In genomic region chr7:65577118-65577517, GRCm38 (mm10) we compare ENCODE assay signal across 9 mouse cellular contexts. TPM values are rescaled to one million over a fixed set of nuclear protein-coding genes. Genes with fewer than 3 reads are reported as not detected.
DNase-seq lines count a peak whose midpoint lies in the region; ATAC-seq and TF ChIP-seq lines count a peak whose summit lies in the region.
"Had no signal": no experiment of that assay in that cellular context is flagged by ENCODE, and none has a peak within 500 bp of the region (broad histone marks: within the 10 kb centered on the region; RNA-seq: fewer than 3 reads in every experiment).

No protein-coding gene starts in this region.

- 0 out of 2 replicates have a peak, but pooled peaks have one; percentile 23 for ATAC-seq in lung, embryonic 15.5 days (ENCODE audit: borderline replicate concordance, extremely low read depth, low FRiP score, low TSS enrichment)
- no peak for ATAC-seq in intestine, postnatal 0 days

- H3K27me3 ChIP-seq in lung, embryonic 15.5 days: no peaks in the 10 kb centered on the region
- no peaks in the 10 kb centered on the region for H3K27me3 ChIP-seq in embryonic facial prominence, embryonic 10.5 days (replicated peaks; ENCODE audit: low read depth, poor library complexity, severe bottlenecking)
- no peaks in the 10 kb centered on the region for H3K27me3 ChIP-seq in intestine, postnatal 0 days (replicated peaks; ENCODE audit: control insufficient read depth, insufficient read depth, low read length)
- H3K27me3 ChIP-seq: liver, embryonic 13.5 days had no signal

- intact Hi-C loops in heart, postnatal 25 days (cut with DNase I): no loop called here

- H3K4me2 ChIP-seq in lung, embryonic 15.5 days: no peak overlapping the region
- H3K4me2 ChIP-seq in intestine, postnatal 0 days (replicated peaks; ENCODE audit: low read depth): no peak overlapping the region
- H3K4me2 ChIP-seq: liver, embryonic 13.5 days had no signal

- H3K9ac ChIP-seq in lung, embryonic 15.5 days: no peak overlapping the region
- no peak overlapping the region for H3K9ac ChIP-seq in intestine, postnatal 0 days (ENCODE audit: low read depth, low read length)
- H3K9ac ChIP-seq: liver, embryonic 13.5 days had no signal

- no peak for DNase-seq in lung, postnatal 36 days
- DNase-seq in embryonic facial prominence, embryonic 10.5 days (ENCODE audit: low spot score): peak; percentile 45
- peak; percentile 36 to 50 for DNase-seq in layer of hippocampus, postnatal 10 days (ENCODE audit: low spot score in 2 of 2)
- peak; percentile 54 for DNase-seq in testis, postnatal 10 days (ENCODE audit: low spot score)
- DNase-seq in heart, postnatal 25 days (ENCODE audit: low spot score): no peak
- no peak for DNase-seq in thymus, postnatal 14 days
- DNase-seq: liver, embryonic 13.5 days had no signal

- H3K36me3 ChIP-seq in lung, embryonic 15.5 days: no peaks in the 10 kb centered on the region
- H3K36me3 ChIP-seq in embryonic facial prominence, embryonic 10.5 days (replicated peaks): no peaks in the 10 kb centered on the region
- no peaks in the 10 kb centered on the region for H3K36me3 ChIP-seq in intestine, postnatal 0 days (ENCODE audit: control insufficient read depth, insufficient read depth)
- H3K36me3 ChIP-seq: liver, embryonic 13.5 days had no signal

- 50% methylated on average over 12 of the region's 12 CpGs for WGBS in lung, embryonic 15.5 days
- 37% methylated on average over 12 of the region's 12 CpGs for WGBS in embryonic facial prominence, embryonic 10.5 days
- WGBS in intestine, postnatal 0 days: 52% methylated on average over 12 of the region's 12 CpGs

- no peaks in the 10 kb centered on the region for H3K9me3 ChIP-seq in lung, embryonic 15.5 days
- H3K9me3 ChIP-seq in embryonic facial prominence, embryonic 10.5 days: no peaks in the 10 kb centered on the region
- no peaks in the 10 kb centered on the region for H3K9me3 ChIP-seq in intestine, postnatal 0 days (ENCODE audit: control insufficient read depth)
- H3K9me3 ChIP-seq: liver, embryonic 13.5 days had no signal

- no peak overlapping the region for H3K4me3 ChIP-seq in lung, embryonic 15.5 days
- H3K4me3 ChIP-seq in embryonic facial prominence, embryonic 10.5 days: 0 out of 2 replicates have a peak overlapping the region, but pooled peaks have one; percentile 26
- H3K4me3 ChIP-seq in intestine, postnatal 0 days (ENCODE audit: low read depth, low read length): no peak overlapping the region
- H3K4me3 ChIP-seq: liver, embryonic 13.5 days had no signal

- H3K4me1 ChIP-seq in lung, embryonic 15.5 days: no peaks in the 10 kb centered on the region
- peaks cover 12% of the 10 kb centered on the region for H3K4me1 ChIP-seq in embryonic facial prominence, embryonic 10.5 days
- H3K4me1 ChIP-seq in intestine, postnatal 0 days (replicated peaks; ENCODE audit: control insufficient read depth, insufficient read depth, low read length): no peaks in the 10 kb centered on the region
- H3K4me1 ChIP-seq: liver, embryonic 13.5 days had no signal

- no peak for TF ChIP-seq CTCF in intestine, postnatal 0 days (IDR thresholded peaks at IDR 0.05; ENCODE audit: low read depth)

- H3K27ac ChIP-seq in lung, embryonic 15.5 days: no peak overlapping the region
- H3K27ac ChIP-seq in embryonic facial prominence, embryonic 10.5 days (replicated peaks): no peak overlapping the region
- H3K27ac ChIP-seq in intestine, postnatal 0 days (ENCODE audit: low read depth, low read length): no peak overlapping the region
- H3K27ac ChIP-seq: liver, embryonic 13.5 days had no signal

RNA-seq across cellular contexts. Expression of gene Tjp1, which starts 49.5 kb away (rescaled TPM):
- 37.7 and 41.1 TPM in 2 replicates for polyA plus RNA-seq in lung, embryonic 15.5 days (2015; fragmentation: Nextera tagmentation; extraction: Ambion mirVana)
- 23.3 and 24.3 TPM in 2 replicates for polyA plus RNA-seq in embryonic facial prominence, embryonic 10.5 days (2016; fragmentation: Nextera tagmentation; extraction: Ambion mirVana)
- 100 to 1,000 TPM; 113 to 118 TPM for total RNA-seq in layer of hippocampus, postnatal 10 days (2021)
- polyA plus RNA-seq in intestine, postnatal 0 days (2015; fragmentation: Nextera tagmentation; extraction: Ambion mirVana): 9.7 and 10.5 TPM in 2 replicates
- 100 to 1,000 TPM; 110 to 134 TPM for total RNA-seq in heart, postnatal 25 days (2021)

Comparison
In these comparisons a context has a peak if more than half of its experiments do, and no peak if none do; other contexts are left out.
1. DNase-seq: peak in embryonic facial prominence, embryonic 10.5 days (single experiment), layer of hippocampus, postnatal 10 days (2 of 2) and testis, postnatal 10 days (single experiment); none in lung, postnatal 36 days (single experiment), heart, postnatal 25 days (single experiment) and thymus, postnatal 14 days (single experiment).